Mouse (Mus musculus) neural tube, embryonic 13.5 days (tissue): ENCODE results near the gene Gm20388. TPM values are rescaled to one million over a fixed set of nuclear protein-coding genes. Genes with fewer than 3 reads are reported as not detected.
A peak's percentile ranks its signal among the peaks of the same experiment; 100 is the strongest.
"Not testable (repeated sequence)": the region's sequence is repeated elsewhere in the genome, so short reads cannot be mapped to it uniquely, and the experiment has no call there.

ENCODE experiments used
- ATAC-seq: fragments of 200-750 bp; cut with Nextera tagmentation; 2 replicates; pipeline ENCODE4 v1.8.0; 2017; ENCODE audit warnings: low read depth, mild to moderate bottlenecking, moderate TSS enrichment, moderate library complexity
- H3K27ac ChIP-seq: fragments of 300-500 bp; sonication (generic); replicated peaks from 2 replicates; pipeline ENCODE4 v1.5.1; 2015; ENCODE audit warnings: moderate library complexity, mild to moderate bottlenecking, inconsistent platforms
- H3K27me3 ChIP-seq: fragments of 300-500 bp; sonication (generic); 2 replicates; pipeline ENCODE4 v1.6.1; 2015; ENCODE audit warnings: mild to moderate bottlenecking, inconsistent platforms
- H3K36me3 ChIP-seq: fragments of 300-500 bp; sonication (generic); 2 replicates; pipeline ENCODE4 v1.6.1; 2015; ENCODE audit warnings: mild to moderate bottlenecking, inconsistent platforms
- H3K4me1 ChIP-seq: fragments of 300-500 bp; sonication (generic); replicated peaks from 2 replicates; pipeline ENCODE4 v1.6.1; 2015; ENCODE audit warnings: inconsistent platforms
- H3K4me2 ChIP-seq: fragments of 300-500 bp; sonication (generic); 2 replicates; pipeline ENCODE4 v1.6.1; 2015; ENCODE audit warnings: inconsistent platforms, mild to moderate bottlenecking, moderate library complexity
- H3K4me3 ChIP-seq: fragments of 300-500 bp; sonication (generic); 2 replicates; pipeline ENCODE4 v1.5.1; 2015; ENCODE audit warnings: mild to moderate bottlenecking, inconsistent platforms
- H3K9ac ChIP-seq: fragments of 300-500 bp; sonication (generic); 2 replicates; pipeline ENCODE4 v1.6.1; 2015; ENCODE audit warnings: moderate library complexity, mild to moderate bottlenecking, inconsistent platforms
- H3K9me3 ChIP-seq: fragments of 300-500 bp; sonication (generic); 2 replicates; pipeline ENCODE4 v1.6.1; 2016; ENCODE audit warnings: inconsistent platforms
- WGBS: fragments of 180-500 bp; shearing (Covaris S2); methylation state at CpG from one replicate; pipeline ENCODE4 v1.1.7; 2015; 5-methylcytosine and 5-hydroxymethylcytosine counted together
- polyA plus RNA-seq: library from polyadenylated mRNA; unstranded; fragments of >200 nt; fragmentation: Nextera tagmentation; extraction: Ambion mirVana; gene quantifications from 2 replicates; pipeline ENCODE4 v1.2.1, GENCODE M21; 2015

Gene Gm20388
- polyA plus RNA-seq, 1 experiment from 2014 or later, result 0.27 TPM

GRCm38 (mm10) chr8:123101735-123102685 is 3191.4 kb downstream of the Gm20388 start, which contains the start of gene Rpl13:
Gene Rpl13, plus strand, starts transcription at chr8:123102350.
- Histone ChIP-seq H3K4me3 (peak within 1 kb of the TSS; percentile 81), H3K9ac (peak within 1 kb of the TSS; percentile 98), H3K27ac (peak within 1 kb of the TSS; percentile 94), H3K36me3 (peaks cover 42% of the 10 kb centered on the region), H3K9me3 (no peaks in the 10 kb centered on the region), H3K27me3 (no peaks in the 10 kb centered on the region), H3K4me2 (peak within 1 kb of the TSS; percentile 95), H3K4me1 (peaks cover 22% of the 10 kb centered on the region)
- peak; percentile 95 for ATAC-seq
- whole genome bisulfite sequencing, result 1% methylated on average over 56 of the region's 56 CpGs

- peak overlapping the region; percentile 81 for H3K4me3 ChIP-seq
- not testable (repeated sequence) for ATAC-seq, H3K9me3 ChIP-seq, H3K27me3 ChIP-seq
- H3K4me1 ChIP-seq, result peaks cover 22% of the 10 kb centered on the region
- peak overlapping the region; percentile 95 for H3K4me2 ChIP-seq
- H3K27ac ChIP-seq, result peak overlapping the region; percentile 94
- 10% methylated on average over 26 of the region's 26 CpGs for WGBS
- H3K9ac ChIP-seq, result peak overlapping the region; percentile 98
- peaks cover 34% of the 10 kb centered on the region for H3K36me3 ChIP-seq
These were observed 3192.2 kb downstream of the Gm20388 start for GRCm38 (mm10) chr8:123102855-123103254.

- no peaks in the 10 kb centered on the region for H3K9me3 ChIP-seq
- H3K27me3 ChIP-seq, result no peaks in the 10 kb centered on the region
- ATAC-seq, result no peak
- H3K36me3 ChIP-seq, result peaks cover 30% of the 10 kb centered on the region
- peak overlapping the region; percentile 81 for H3K4me3 ChIP-seq
- H3K4me2 ChIP-seq, result peak overlapping the region; percentile 95
- H3K9ac ChIP-seq, result peak overlapping the region; percentile 98
- peaks cover 22% of the 10 kb centered on the region for H3K4me1 ChIP-seq
- H3K27ac ChIP-seq, result peak overlapping the region; percentile 94
- 18% methylated on average over 14 of the region's 15 CpGs for WGBS
These were observed 3192.6 kb downstream of the Gm20388 start for GRCm38 (mm10) chr8:123103285-123103684.

GRCm38 (mm10) chr8:123104046-123104767 is 3193.6 kb downstream of the Gm20388 start:
- ATAC-seq, result no peak
- 86% methylated on average over 6 of the region's 6 CpGs for WGBS
- H3K36me3 ChIP-seq, result peaks cover 27% of the 10 kb centered on the region
- H3K27me3 ChIP-seq, result no peaks in the 10 kb centered on the region
- peak overlapping the region; percentile 95 for H3K4me2 ChIP-seq
- no peaks in the 10 kb centered on the region for H3K9me3 ChIP-seq
- peak overlapping the region; percentile 81 for H3K4me3 ChIP-seq
- peaks cover 22% of the 10 kb centered on the region for H3K4me1 ChIP-seq
- H3K9ac ChIP-seq, result peak overlapping the region; percentile 98
- no peak overlapping the region; the same call in 1 of the 2 replicates for H3K27ac ChIP-seq

- no peak overlapping the region for H3K27ac ChIP-seq
- 60% methylated on average over 5 of the region's 5 CpGs for WGBS
- H3K4me3 ChIP-seq, result no peak overlapping the region
These were observed 3195.1 kb downstream of the Gm20388 start for GRCm38 (mm10) chr8:123105553-123106326.

GRCm38 (mm10) chr8:123106531-123106930 is 3195.9 kb downstream of the Gm20388 start:
- no peak overlapping the region for H3K9ac ChIP-seq
- H3K36me3 ChIP-seq, result peaks cover 27% of the 10 kb centered on the region
- H3K27ac ChIP-seq, result no peak overlapping the region
- no peak overlapping the region for H3K4me3 ChIP-seq
- no peaks in the 10 kb centered on the region for H3K9me3 ChIP-seq
- ATAC-seq, result no peak
- WGBS, result 57% methylated on average over 2 of the region's 2 CpGs
- H3K4me1 ChIP-seq, result peaks cover 20% of the 10 kb centered on the region
- no peak overlapping the region for H3K4me2 ChIP-seq
- no peaks in the 10 kb centered on the region for H3K27me3 ChIP-seq

More at GRCm38 (mm10) chr8:123105553-123106326, 3195.1 kb downstream of the Gm20388 start:
- no peaks in the 10 kb centered on the region for H3K27me3 ChIP-seq
- H3K36me3 ChIP-seq, result peaks cover 27% of the 10 kb centered on the region
- no peak overlapping the region for H3K4me2 ChIP-seq
- H3K9me3 ChIP-seq, result no peaks in the 10 kb centered on the region
- ATAC-seq, result no peak
- no peak overlapping the region for H3K9ac ChIP-seq
- peaks cover 22% of the 10 kb centered on the region for H3K4me1 ChIP-seq

GRCm38 (mm10) chr8:123108010-123108409 is 3197.4 kb downstream of the Gm20388 start:
- Histone ChIP-seq H3K9me3 (no peaks in the 10 kb centered on the region), H3K4me2 (no peak overlapping the region), H3K36me3 (peaks cover 27% of the 10 kb centered on the region), H3K4me1 (peaks cover 16% of the 10 kb centered on the region), H3K27ac (no peak overlapping the region), H3K27me3 (no peaks in the 10 kb centered on the region), H3K4me3 (no peak overlapping the region), H3K9ac (no peak overlapping the region)
- no peak for ATAC-seq
- 76% methylated on average over 1 of the region's 1 CpGs for WGBS

- Histone ChIP-seq H3K4me2 (no peak overlapping the region), H3K36me3 (peaks cover 19% of the 10 kb centered on the region), H3K9ac (no peak overlapping the region), H3K27ac (no peak overlapping the region), H3K27me3 (0 out of 2 replicates have a peak, but pooled peaks cover under 1% of the 10 kb centered on the region), H3K4me3 (no peak overlapping the region), H3K4me1 (peaks cover 6% of the 10 kb centered on the region), H3K9me3 (no peaks in the 10 kb centered on the region)
- 87% methylated on average over 5 of the region's 5 CpGs for WGBS
- ATAC-seq, result no peak
These were observed 3198.3 kb downstream of the Gm20388 start for GRCm38 (mm10) chr8:123108953-123109352.

GRCm38 (mm10) chr8:123110649-123111048 is 3200.0 kb downstream of the Gm20388 start:
- peak; percentile 56; the same call in 1 of the 2 replicates for ATAC-seq
- Histone ChIP-seq H3K9me3 (no peaks in the 10 kb centered on the region), H3K27ac (no peak overlapping the region), H3K36me3 (peaks cover 2% of the 10 kb centered on the region), H3K4me1 (no peaks in the 10 kb centered on the region), H3K9ac (no peak overlapping the region), H3K4me3 (no peak overlapping the region), H3K27me3 (peaks cover 12% of the 10 kb centered on the region), H3K4me2 (no peak overlapping the region)
- WGBS, result 26% methylated on average over 4 of the region's 4 CpGs

- Histone ChIP-seq H3K9ac (no peak overlapping the region), H3K4me2 (no peak overlapping the region), H3K36me3 (no peaks in the 10 kb centered on the region), H3K27me3 (peaks cover 35% of the 10 kb centered on the region), H3K4me3 (no peak overlapping the region), H3K9me3 (no peaks in the 10 kb centered on the region), H3K27ac (no peak overlapping the region), H3K4me1 (peaks cover 15% of the 10 kb centered on the region)
- no peak for ATAC-seq
- WGBS, result 83% methylated on average over 9 of the region's 9 CpGs
These were observed 3202.3 kb downstream of the Gm20388 start for GRCm38 (mm10) chr8:123112892-123113291.

- peaks cover 46% of the 10 kb centered on the region for H3K27me3 ChIP-seq
- ATAC-seq, result no peak
- no peak overlapping the region for H3K9ac ChIP-seq
- no peaks in the 10 kb centered on the region for H3K36me3 ChIP-seq
- H3K27ac ChIP-seq, result no peak overlapping the region
- H3K4me1 ChIP-seq, result peaks cover 18% of the 10 kb centered on the region
- H3K9me3 ChIP-seq, result no peaks in the 10 kb centered on the region
- 72% methylated on average over 2 of the region's 2 CpGs for WGBS
- no peak overlapping the region for H3K4me3 ChIP-seq
- no peak overlapping the region for H3K4me2 ChIP-seq
These were observed 3203.3 kb downstream of the Gm20388 start for GRCm38 (mm10) chr8:123113908-123114469.
